Mouse (Mus musculus) granulocyte monocyte progenitor cell, adult 5-6 weeks (primary cell): ENCODE data around the gene Ier5l. TPM values are rescaled to one million over a fixed set of nuclear protein-coding genes. Genes with fewer than 3 reads are reported as not detected.
A peak's percentile ranks its signal among the peaks of the same experiment; 100 is the strongest.

ENCODE experiments used
- ATAC-seq: replicated peaks from 2 replicates; pipeline ENCODE4 v1.8.0; 2016; ENCODE audit warnings: mild to moderate bottlenecking, moderate TSS enrichment, inconsistent platforms; ENCODE audit not compliant: poor library complexity, severe bottlenecking
- total RNA-seq, 2 experiments: library from RNA; stranded (forward) in 1 of 2; stranded (reverse) in 1 of 2; fragments of 200-712, 200-1000 nt in 1 of 2; fragments of >200 nt in 1 of 2; fragmentation: Nextera tagmentation in 1 of 2; gene quantifications; 2 replicates each; pipeline ENCODE4 v1.2.3; 2014 to 2017

The Ier5l gene
- total RNA-seq (2014; fragmentation: Nextera tagmentation): not detected in 2 replicates
- 0.56 and 3.2 TPM in 2 replicates for total RNA-seq (2017)

DNA sequence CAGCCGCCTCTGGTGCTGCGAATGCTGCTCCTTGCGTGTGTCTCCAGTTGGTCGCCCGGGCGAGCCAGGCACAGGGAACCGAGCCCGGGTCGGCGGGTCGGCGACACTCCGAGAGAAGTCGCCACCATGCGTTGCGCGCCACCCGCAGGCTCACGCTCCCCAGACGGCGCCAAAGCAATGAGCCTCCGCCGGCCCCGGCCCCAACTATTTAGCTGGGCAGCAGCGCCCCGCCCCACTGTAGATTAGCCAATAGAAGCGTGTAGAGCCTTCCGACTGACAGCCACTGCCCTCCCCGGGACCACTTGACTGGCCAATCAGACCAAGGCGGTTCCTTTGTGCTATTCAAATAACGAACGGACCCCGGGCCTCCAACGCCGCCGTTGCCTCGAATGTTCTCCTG lies at the start of gene Ier5l:
Gene Ier5l, minus strand, starts transcription at position 181 of the 400 bp plus-strand sequence.
- peak; percentile 75 for ATAC-seq

DNA sequence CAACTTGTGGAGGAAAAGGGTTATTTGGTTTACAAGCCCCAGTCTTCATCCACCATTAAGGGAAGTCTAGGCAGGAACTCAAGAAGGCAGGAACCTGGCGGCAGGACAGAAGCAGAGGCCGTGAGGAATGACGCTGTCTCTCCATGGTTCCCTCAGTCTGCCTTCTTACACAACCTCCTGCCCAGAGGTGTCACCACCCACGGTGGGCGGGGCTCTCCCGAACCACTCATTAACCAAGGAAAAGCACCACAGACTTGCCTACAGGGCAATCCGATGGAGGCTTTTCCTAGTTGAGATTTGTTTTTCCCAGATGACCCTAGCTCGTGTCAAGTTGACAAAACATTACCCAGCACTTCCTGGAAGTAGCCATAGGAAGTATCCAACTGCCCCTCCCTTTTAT lies 49.7 kb upstream of the Ier5l start:
- ATAC-seq: no peak

DNA sequence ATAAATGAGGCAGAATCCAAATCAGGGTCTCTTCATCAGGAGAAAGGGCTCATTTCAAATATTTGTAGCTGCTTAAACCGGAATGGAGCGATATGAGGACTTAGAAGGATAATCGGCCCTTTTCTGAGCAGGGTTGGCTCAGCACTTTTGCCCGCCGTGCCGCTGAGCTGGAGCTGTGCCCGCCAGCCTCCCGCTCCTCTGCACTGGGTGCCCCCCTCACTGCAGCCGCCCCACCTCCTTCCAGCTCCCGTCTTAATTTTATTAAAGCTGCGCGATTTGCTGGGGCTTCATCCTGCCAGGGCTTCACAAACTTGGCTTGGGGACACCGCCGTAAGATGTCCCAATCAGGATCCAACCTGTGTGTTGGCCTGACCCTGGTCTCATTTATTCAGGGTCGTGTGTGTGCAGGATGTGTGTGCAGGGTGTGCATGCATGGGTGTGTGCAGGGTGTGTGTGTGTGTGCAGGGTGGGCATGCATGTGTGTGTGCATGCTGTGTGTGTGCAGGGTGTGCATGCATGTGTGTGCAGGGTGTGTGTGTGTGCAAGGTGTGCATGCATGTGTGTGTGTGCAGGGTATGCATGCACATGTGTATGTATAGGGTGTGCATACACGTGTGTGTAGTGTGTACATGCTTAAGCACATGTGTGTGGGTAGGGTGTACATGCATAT lies 36.8 kb upstream of the Ier5l start:
- ATAC-seq: no peak

DNA sequence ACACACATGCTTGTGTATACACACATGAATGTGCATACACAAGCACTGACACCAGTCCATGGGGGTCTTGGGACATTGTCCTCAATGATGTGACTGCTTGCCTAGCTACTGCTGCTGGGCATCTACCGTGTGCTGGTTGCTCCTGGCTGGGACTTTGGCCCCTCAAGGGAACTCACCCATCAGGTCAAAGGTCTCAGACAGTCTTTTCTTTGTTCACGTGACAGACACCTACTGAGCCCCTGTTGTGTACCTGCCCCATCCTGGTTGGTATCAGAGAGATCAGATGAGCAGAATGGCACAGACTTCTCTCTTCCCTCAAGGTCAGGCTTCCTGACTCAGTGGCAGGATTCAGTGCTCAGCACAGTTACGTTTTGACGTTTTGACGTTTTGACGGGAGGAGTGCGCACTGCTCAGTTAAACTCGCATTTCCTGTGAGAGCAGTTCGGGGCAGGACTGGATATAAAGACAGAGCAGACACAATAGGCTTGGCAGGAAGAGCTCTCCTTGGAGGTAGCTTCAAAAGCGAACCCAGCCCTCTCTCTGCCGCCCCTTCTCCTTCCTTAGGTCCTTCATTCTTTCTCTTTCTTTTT lies 33.2 kb upstream of the Ier5l start:
- no peak for ATAC-seq

DNA sequence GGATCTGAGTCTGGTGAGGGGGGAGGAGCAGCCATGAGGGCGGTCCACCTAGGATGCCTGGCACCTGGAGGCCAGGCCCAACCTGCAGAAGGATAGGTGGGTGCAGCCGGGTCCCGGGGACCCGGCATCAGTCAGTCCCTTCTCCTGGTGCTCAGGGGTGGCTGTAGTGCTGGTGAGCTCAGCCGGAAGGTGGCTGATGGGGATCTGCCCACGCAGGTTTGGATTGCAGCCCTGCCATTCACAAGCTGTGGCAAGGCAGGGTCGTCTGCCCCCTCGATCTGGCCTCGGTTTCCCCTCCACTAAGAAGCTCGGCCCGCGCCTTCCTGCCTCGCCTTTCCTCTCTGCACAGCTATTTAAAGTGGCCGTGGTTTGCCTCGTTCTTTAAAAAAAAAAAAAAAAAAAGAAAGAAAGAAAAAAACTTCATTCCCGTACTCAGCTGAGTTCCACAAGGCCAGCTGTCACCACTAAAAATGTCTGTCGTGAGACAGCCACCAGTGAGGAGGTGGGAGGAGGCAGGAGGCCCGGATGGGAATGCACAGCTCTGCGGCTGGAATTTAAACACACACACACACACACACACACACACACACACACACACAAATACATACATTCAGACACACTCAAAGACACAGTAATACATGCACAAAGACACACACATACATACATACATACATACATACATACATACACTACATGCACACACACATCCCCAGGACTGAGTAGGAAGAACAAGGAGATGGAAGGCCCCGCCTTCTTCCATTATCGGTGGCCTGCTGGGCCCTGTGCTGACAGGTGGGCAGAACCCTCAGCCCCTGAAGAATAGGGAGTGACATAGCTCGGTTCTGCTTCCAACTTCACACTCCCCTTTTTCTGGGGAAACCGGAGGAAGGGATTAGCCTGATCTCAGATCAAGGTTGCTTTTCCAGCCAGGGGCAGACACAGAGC lies 29.9 kb upstream of the Ier5l start:
- no peak for ATAC-seq

DNA sequence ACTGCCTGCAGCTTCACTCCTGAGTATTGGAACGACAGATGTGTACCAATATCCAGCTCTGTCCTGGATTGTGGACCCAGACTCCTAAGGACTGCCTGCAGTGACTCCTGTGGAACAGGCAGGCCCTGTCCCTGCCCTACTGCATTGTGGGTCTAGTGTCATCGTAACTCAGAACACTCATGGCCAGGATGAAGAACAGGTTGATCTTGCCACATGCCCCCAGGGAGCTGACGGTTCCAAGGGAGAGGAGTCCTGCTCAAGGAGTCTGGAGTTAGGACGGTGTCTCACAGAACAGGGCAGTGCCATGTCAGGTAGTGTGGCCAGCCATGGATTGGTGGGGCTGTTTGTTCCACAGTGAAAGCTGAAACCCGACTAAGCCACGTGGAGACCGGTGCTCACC lies 27.7 kb upstream of the Ier5l start:
- no peak for ATAC-seq

DNA sequence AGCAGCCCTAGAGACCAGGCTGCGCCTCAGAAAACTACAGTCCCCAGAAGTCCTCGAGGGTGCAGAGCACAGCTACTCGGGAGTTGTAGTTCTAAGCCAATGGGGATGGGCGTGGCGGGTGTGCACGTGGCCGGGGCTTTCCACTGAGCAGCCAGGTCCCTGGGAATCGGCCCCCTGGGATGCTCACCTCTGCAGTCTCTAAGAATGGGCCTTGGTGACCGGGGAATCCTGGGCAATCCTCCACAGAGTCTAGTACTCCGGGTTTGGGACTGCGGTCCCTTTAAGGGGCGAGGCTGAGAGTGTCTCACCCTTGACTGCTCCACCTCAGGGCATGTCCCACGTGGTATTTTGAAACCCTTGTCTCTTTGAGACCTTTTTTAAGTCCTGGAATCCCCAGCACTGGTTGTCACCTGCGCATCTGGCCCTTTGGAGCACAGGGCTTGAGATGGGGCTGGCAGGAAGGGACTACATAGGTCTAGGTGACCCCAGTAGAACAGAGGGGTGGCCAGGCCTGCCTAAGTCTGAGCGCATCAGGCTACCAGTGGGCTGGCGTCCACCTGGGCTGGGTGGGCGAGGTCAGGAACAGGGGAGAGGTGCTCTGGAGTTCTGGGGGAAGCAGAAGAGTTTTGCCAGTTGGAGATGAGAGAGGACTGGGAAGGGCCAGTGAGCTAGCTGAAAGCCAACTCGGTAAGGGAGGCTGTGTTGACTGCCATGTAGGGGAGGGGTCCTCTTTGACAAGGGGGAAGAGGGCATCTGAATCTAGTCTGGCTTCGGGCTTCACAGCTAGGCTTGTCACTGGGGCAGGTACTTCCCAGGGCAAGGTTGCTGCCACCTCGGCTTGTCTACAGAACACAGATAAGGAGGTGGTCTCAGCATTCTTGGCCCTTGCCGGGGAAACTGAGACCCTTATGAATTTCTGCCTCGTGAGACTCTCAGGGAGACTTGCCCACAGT lies 22.2 kb upstream of the Ier5l start:
- peak; percentile 82 for ATAC-seq

DNA sequence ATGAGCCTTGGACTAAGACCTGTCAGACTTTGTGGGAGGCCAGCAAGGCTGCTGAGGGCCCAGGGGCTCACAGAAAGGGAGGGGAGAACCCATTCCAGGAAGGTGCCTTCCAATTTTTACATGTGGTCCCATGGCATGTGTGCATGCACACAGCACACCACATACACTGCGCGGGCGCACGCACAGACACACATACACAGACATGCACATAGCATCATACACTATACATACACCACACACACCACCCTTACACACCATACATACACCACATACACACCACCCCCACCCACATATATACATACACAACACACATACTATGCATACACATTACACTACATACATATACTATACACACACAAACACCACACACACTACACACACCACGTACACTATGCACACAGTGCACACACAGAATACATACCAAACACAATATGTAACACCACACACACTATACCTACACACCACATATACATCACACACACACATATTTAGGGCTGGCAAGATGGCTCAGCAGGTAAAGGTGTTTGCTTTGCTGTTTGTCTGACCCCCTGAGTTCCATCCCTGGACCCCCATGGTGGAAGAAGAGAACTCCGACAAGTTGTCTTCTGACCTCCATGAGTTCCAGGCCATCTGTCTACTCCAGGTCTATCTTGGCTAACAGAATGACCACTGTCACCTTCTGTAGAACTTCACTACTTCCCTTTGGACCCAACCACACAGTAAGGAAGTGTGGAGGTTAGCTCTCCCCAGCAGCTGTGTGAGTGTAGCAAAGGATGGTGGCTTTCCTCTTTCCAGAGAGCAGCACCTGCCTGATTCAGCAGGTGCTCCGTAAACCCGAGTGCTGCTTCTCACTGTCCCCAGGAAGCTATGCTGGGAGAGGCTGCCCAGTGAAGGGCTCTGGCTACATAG lies 21.2 kb upstream of the Ier5l start:
- ATAC-seq: 0 out of 2 replicates have a peak, but pooled peaks have one; percentile 15

DNA sequence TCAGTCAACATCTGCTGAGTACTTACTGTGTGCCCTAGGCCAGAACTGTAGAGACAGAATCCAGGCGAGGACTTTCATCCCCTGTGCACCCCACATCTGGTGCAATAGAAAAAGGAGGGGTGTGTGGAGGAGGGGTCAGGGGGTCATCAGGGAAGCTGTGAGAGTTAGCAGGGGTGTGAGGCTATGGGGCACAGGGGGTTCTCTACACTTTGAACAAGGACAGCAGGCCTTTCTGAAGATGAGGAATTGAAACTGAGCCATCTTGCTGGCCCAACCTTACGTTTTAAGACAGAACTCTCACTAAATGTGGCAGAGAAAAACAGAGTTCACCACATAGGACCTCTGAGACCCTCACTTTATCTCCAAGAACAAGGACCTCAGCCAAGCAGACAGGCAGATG lies 16.4 kb upstream of the Ier5l start:
- ATAC-seq: peak; percentile 60

DNA sequence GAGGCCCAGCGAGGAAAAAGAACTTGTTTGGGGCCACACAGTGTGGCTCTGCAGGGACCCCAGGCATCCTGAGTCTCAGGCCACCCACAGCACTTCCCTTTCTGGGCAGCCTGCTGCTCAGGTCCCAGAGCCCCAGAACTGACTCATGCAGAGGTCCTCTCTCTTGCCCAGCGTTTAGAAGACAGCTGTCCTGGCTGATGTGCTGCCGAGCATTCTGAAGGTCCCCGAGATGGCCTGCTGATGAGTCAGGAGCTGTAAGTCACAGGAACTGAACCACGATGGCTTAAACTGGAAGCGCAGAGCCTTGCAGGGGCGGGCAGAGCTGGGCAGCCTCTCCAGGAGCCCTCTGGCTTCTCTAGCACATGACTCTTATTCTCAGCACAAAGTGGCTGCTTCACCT lies 13.6 kb upstream of the Ier5l start:
- peak; percentile 66 for ATAC-seq

DNA sequence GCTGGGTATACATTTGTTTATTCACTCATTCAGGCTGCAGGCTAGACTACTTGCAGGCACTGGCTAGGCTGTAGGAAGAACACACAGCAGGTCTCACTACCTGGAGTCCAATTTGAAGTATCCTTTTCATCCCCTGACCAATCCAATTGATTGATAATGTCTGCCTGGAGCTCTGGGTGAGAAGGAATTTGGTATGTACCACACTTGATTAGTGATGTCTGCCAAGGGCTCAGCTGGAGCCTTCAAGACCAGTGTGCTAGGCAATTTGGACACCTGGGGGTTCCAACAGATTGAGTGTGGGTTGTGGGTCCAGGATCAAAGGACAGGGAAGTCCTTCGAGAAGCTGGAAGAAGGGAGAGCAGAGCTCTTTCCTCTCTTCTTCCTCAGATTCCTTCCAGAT lies 4.5 kb upstream of the Ier5l start:
- no peak for ATAC-seq

DNA sequence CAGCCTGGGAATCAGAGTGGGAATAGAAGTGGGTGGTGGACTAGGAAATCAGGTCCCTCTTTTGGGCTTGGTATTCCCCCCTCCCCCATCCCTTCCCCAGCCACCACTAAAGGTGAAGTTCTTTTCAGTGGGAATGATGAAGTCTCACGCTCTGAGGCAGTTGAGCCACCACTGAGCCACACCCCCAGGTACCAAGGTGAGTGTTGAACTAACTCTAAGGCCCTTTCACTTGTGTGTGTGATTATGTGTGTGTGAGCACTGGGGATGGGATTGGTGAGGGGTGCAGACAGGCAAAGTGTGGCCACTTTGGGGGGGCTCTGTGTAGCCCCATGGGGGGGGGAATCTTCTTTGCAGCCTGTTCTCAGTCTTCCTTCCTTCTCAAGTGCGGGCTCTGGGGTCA lies 2.2 kb upstream of the Ier5l start:
- no peak for ATAC-seq

DNA sequence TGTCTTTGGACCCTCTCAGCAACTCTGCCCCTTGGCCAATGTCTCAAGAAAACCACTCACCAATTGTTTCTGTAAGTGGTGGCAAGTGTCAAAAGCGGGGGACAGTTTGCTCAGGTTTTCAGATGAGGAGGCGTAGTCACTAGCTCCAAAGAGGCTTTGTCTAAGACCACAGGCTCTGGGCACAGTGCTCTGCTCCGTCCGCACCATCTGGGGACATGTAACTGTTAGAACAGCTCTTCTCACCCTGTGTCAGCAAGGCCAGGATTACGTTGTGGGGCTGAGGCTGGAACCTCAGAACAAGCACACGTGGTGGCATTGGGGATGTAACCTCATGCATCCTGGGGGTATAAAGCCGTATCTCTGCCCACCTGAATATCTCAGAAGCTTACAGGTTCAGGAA lies 1.4 kb upstream of the Ier5l start:
- no peak for ATAC-seq

DNA sequence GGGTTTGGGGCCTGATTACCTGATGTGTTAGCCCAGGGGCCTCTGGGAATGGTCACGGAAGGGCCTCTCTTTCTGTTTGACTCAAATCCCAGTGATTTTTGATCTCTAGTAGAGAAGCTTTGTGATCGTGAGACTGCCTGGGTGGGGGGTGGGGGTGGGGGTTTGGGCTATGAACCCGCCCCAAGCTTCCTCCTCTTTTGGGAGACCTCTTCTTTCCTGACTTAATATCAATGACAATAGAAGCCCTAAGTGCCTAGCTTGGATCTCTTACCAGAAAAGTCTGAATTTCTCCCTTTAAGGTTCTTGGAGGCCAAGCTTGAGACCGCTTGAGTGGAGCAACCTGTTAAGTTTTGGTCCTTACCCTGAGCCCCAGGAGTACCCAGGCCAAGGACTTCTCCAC lies 757 bp upstream of the Ier5l start:
- ATAC-seq: no peak

DNA sequence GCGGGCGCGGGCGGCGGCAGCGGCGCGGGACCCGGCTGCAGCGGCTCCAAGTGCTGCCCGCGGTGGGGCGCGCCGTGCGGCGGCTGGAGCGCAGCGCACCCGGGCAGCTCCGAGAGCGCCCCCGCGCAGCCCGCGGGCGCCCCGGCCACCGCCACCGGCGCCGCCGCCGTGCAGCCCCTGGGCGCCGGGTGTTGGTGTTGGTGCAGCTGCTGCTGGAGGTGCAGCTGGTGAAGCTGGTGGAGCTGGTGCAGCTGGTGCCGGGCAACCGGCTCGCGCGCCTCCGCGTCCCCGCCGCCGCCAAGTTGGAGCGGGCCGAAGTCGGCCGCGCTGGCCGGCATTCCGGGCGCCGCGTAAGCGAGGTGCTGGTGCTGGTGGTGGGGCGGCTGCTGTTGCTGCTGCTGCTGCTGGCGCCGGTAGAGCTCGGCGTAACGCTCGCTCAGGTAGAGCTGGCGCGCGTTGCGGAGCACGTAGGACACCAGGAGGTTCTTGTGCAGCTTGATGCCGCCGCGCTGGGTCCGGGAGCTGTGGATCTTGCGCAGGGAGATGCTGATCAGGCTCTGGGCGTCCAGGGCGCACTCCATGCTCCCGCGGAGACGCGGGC lies 488 bp downstream of the Ier5l start:
- no peak for ATAC-seq

DNA sequence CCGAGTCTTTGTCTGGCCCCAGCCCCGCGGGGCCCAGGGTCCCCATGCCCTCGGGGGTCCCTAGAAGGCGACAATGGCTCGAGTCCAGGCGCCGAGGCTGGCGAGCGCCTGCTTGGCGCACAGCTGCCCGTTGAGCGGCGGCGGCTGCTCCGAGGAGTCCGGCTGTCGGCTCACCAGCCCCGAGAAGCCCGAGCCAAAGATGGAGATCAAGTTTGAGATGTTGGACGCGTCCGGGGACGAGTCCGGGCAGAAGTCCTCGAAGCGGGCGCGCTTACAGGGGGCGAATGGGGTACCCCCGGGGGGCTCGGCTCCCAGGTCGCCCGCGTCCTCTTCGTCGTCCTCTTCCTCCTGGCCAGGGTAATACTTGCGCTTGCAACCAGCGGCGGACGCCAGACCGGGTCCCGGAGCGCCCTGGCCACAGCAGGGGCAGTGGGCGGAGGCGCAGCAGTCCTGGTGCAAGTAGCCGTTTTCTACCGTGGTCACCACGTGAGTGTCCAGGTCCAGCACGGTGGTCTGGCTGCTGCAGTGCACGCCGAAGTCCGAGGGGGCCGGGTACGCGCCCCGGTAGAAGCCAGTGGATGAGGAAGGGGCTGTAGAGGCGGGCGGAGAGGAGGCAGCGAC lies 1.2 kb downstream of the Ier5l start:
- ATAC-seq: no peak

DNA sequence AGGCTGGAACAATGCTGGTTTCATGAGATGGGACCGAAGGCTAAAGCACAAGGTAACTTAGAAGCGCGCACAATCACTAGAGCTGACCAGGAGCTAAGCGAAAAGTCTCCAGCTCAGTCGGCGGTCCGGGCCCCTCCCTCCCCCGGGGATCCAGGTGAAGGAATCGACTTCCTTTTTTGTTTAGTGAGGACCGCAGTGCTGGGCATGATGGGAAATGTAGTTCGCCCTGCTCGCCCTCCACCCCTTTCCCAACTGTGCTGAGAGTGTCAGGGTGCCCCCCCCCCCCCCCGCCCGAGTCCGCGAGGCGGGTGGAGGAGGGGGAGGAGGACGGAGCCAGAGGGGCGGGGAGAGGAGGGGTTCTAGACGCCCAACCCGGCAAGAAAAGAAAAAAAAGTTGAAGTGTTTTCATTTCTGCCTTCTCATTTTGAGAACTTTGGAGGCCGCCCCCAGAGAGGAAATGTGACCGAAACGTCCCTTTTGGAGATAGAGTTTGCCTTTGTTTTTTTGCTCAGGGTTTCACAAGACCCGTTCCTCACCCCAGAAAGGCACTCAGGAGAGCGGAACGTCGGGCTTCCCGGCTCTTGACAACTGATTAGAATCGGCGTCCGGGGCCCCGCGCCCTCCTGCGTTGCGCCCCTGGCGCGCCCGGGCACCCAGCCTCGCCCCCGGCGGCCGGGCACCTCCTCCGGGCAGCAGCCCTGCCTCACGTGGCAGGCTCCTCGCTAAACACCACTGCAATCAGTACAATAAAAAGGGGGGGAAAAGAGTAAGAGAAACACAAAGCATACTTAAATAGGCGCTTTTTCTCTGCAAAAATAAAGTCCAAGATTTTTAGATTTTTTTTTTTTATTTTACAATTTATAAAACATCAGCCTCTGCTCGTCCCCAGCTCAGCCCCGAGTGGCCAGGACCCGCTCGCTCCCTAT lies 2.0 kb downstream of the Ier5l start:
- ATAC-seq: peak; percentile 60
